Mouse (Mus musculus) CH12F3 (cell line): Measurements from ENCODE around the gene Slc5a5.

Source experiments
- in situ Hi-C: fragments of 300-500 bp; cut with MboI; formaldehyde crosslinking; loops from 2 replicates; pipeline ENCODE4 v1.14.3; 2020; ENCODE audit warnings: low sequenced_read_pairs

The Slc5a5 gene

DNA sequence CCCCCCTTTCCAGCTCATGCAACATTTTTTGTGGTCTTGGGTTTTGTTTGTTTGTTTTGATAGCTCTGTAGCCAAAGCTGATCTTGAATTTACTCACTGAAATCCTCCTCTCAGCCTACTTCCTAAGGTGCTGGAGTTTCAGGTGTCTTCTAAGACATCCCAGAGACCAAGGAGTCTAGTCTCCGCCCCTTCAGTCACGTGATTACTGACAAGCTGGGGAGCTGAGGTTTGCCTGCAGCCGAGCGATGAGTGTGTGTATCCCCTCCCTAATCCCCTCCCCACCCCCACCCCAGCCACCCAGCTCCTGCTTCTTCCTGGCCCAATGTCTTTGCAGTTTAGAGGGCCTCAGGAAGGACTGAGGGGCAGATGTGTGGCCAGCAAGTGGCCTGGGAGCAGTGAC is 35.0 kb downstream of the Slc5a5 start:
- in situ Hi-C loops = no loop called here

DNA sequence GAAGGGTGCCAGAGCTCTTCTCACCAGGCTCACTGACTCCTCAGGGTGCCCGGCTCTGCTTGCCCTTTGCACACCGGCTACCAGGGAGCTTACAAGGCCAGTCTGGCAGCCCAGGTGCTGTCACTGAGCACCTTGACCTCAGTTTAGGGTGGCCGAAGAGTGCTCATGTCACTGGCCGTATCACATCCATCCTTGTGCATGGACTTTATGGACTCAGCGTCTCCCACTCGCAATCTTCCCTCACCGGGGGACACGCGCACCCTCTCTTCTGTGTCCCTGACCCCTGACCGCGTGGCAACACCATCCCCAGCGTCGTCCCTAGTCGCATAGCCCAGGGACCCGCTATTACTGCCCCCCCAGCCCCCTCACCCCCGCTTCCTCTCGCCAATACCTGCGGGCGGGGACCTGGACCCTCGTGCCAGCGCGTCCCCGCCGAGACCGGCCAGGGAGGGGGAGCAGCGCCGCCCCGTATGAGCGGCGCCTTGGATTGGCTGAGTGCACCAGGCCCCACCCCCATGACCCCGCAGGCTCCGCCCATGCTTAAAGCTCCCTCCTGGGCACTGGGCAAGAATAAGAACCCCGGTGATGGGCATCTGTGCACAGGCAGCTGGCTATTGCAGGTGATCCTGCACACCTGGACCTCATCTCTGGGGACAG is 35.9 kb downstream of the Slc5a5 start:
- in situ Hi-C loops = no loop called here

DNA sequence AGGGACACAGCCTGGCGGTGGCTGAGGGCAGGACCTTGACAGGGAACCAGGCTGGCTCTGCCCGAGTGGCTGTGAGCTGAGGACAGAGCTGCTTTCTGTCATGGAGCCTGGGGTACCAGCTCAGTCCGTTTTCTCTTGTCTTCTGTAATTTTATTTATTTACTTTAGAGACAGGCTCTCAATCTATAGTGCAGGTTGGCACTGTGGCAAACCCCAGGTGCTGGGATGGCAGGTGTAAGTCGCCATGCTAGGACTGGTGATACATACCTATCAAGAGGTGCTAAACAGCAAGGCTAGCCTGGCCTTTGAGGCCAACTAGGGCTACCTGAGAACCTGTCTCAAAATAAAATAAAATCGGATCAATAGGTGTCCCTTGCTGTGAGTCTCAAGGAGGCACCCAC is 36.5 kb downstream of the Slc5a5 start:
- in situ Hi-C loops = no loop called here

DNA sequence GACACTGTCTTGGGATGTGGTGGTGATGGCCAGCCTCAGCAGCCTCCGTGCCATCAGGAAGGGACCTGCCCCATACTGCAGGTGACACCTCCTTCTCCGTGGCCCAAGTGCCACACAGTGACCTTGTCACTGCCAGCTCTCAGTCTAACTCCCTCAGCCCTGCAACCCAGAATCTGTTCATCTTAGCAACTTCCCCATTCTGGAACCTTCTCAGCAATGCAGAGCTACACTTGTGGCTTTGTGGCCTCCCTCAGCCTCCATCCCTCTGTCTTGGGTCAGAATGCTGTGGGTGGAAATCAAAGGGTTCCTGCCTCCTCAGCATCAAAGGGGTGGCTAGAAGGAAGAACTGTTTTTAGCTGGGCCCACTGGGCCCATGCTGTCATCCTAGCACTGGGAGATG is 38.7 kb downstream of the Slc5a5 start:
- in situ Hi-C loops = no loop called here

DNA sequence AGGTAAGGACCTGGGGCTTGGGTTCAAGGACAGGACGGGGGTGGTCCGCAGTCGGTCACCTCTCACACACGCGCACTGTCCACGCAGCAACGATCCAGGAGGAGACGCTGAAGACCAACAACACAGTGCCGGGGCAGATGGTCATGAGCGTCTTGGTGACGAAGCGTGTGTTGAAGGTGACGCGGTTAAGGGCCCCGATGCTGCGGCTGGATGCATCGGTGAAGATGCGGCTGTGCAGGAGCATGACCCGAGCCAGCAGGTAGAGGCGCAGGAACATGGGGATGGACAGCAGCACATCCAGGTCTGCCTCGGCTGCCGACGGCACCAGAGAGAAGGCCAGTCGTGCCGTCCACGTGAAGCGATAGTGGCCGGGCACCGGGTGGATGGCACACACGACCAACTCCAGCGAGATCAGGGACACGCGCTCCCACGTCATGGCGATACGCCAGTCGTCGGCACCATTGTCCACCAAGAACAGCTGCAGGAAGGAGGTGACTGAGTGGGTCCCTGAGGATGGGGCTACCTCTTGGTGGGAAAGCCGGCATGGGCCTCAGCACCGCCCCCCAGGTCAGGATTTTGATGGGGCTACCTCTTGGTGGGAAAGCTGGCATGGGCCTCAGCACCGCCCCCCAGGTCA is 39.8 kb downstream of the Slc5a5 start:
- in situ Hi-C loops = no loop called here

DNA sequence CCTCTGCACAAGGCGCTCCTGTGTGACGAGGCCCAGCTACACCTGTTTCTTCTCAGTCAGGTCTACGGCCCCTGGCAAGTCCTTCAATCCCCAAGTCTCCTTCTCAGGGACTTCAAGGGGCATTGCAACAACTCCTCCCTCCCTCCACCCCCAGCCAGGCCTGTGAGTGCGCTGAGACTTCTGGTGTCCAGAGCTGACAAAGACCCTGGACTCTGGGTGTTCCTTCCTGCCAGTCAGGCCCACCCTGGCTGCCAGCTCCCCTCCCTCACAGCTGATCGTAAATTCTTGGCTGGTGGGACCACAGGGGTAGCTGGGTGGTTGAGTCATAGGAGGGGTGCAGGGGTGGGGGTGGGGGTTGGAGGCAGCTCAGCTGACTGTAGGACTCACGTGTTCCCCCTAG is 40.7 kb downstream of the Slc5a5 start:
- in situ Hi-C loops = no loop called here

DNA sequence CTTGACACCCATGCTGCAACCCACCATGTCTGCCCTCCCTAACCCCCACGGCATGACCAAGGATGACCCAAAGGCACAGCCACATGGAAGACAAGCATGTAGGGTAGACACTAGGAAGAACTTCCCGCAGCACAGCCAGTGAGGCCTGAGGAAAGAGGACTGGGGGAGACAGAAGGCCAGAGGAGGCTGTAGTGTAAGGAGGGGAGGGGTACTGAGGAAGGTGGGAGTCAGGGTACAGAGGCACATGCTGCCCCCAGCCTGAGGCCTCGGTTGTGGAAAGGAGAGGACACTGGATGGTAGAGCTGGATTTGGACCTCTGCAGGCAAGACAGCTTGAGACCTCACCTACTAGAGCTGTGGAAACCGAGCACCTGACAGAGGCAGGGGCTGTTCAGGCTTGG is 41.6 kb downstream of the Slc5a5 start:
- in situ Hi-C loops = no loop called here

DNA sequence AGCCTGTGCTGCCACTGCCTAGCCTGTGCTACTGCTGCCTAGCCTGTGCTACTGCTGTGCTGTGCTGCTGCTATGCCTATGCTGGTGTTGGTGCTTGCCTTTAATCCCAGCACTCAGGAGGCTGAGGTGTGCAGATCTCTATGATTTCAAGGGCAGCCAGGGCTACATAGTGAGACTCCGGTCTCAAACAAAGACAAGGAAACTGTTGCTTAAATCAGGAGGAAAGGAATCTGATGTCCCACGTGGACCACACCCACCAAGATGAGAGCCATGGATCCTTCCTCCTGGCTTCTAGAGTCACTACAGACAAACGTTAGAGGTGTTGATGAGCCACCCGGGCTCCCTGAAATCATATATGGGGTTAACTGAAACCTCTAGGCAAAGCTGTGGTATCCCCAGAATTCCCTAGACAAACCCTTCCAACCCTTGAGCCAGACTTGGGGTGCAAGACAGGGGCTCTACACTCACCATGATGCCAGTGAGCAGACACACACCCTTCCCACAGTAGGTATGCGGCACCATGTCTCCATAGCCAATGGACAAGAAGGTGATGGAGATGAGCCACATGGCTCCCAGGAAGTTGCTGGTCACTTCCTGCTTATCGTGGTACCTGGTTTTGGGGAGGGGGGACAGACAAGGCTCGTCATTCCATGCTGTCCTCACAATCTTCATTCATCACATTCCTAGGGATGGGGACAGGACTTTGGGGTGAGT is 42.3 kb downstream of the Slc5a5 start:
- in situ Hi-C loops = no loop called here

DNA sequence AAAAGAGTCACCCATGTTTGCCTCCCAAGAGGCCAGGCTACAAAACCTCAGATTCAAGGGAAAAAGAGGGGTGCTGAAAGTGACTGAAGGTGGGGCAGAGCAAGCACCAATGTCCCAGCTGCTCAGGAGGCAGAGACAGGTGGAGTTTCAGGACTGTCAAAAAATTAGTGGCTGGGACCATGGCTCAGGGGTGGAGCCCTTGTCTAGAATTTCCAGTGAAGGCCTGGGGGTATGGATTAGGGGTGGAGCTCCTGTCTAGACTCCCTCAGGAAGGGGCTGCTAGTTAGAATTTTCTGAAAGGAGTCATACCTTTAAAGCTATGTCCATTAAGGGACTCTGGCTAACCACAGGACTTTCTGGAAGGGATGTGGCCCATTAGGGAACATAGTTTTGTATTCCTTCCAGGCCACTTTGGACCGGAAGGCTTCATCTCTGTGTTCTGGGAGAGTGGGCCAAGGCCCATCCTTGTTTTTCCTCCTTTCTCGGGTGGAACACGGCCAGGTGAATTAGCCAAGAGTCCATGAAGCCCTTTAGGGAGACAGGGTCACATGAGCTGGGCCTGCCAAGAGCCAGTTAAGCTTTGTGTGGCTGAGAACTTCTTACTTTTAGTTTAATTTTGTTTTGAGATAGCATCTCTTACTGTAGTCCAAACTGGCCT is 43.1 kb downstream of the Slc5a5 start:
- in situ Hi-C loops = loop anchor here (10.0 kb wide), 1 partner anchor 135 kb away; the partner anchor contains the start of gene Gm3336

DNA sequence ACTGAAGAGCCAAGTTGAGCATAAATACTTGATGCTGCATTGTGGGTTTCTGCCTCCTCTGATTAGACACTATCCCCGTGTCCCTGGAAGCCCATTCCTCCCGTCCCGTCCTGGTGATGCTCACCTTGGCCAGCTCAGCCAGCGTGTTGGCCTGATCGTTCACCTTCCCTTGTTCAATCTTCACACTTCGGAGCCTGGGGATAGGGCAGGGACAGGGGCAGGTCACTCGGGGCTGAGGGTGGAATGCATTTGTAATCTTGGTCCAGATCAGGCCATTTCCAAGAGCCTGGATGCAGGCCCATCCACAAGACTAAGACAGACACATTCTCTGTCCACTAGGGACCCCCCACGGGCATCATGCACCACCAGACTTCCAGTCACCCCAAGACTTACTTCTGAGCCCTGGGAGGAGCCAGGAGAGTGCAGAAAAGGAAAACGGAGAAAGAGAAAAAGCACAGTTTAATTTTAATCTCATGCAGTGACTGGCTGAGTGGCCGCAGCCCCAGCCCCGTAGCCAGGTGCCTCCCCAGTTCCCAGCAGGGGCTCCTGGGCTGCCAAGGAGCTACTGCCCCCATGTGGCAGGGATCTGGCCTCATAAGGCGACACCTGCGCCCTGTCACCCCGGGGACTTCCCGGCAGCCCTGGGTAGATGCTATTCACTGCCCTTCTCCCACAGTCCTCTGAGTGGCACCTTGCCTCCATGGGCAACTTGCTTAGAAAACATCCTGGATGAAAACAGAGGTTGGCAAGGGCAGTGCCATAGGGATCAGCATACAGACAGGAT is 46.0 kb downstream of the Slc5a5 start:
- in situ Hi-C loops = loop anchor here (10.0 kb wide), 1 partner anchor 132 kb away; the partner anchor contains the start of gene Gm3336

DNA sequence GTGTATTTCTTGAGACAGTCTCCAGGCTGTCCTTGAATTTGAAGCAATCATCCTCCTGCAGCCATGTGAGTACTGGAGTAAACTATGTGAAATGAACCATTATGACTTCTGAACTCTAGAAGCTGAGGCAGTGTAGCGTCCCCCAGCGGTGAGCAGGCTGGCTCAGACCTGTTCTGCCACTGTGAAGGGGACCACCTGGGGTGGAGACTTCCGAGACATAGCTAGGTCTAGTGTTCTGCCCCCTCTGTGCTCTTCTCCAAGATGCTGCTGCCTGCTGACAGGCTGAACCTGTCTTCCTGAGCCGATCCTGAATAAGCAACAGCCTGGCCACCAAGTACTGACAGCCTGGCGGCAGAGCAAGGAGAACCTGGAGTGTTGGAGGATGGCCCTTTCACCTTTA is 47.4 kb downstream of the Slc5a5 start:
- in situ Hi-C loops = loop anchor here (10.0 kb wide), 1 partner anchor 130 kb away; the partner anchor contains the start of gene Gm3336

DNA sequence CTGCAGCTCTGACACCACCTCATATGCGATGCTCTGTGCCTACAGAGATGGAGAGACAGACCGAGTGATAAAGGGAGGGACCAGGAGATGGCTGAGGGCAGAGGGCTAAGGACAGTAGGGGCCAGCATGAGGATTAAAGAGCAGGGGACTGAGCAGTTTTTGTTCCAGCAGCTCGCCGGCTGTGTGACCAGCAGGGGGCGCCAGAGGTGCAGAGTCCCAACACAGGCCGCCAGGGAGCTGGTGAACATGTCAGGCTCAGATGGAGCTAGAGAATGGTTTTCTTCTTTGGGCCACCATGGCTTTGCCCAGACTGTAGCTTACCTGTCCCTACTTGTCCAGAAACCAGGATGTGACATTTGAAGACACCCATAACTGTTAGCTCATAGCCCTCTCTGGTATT is 48.0 kb downstream of the Slc5a5 start:
- in situ Hi-C loops = loop anchor here (10.0 kb wide), 1 partner anchor 130 kb away; the partner anchor contains the start of gene Gm3336

DNA sequence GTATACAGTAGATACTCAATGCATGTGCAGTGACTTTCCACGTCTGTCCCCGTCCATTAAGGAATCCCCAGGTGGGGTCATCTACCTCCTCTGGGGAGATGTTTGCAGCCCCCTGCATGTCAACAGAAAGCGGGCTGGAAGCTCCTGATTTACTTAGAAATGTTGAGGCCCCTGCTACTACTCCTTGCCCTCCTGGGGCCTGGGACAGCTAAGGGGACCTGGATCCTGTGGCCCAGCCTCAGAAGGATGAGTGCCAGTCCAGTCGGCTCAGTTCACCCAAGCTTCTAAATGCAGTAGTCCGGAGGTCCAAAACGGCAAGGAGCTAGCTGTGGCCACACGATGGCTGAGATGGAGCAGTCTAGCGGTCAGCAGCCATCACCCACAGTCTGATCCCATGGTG is 48.6 kb downstream of the Slc5a5 start:
- in situ Hi-C loops = loop anchor here (10.0 kb wide), 1 partner anchor 129 kb away; the partner anchor contains the start of gene Gm3336

DNA sequence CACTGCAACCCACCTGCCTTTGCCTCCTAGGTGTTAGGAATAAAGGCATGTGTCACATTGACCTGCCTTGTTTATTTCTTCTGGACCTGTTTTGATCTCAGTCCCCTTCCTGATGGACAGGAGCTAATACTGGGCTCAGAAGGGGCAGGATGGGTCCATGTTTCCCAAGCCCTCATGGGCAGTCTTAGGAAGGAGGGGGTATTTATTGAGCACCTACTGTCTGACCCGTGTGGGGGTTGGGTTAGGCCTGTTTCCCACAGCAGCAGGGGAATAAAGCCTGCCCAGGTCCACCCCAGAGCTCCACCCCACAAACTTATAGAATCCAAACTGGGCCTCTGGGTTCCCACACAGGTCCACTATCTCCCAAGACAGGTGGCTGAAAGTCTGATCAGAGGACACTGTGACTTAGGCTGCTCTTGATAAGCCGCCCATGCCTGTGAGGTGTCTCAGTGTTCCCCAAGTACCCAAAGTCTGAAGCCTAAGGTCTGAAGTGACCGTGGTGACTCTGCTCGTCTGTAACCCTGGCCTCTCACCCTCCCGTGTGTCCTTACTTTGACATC is 49.3 kb downstream of the Slc5a5 start:
- in situ Hi-C loops = loop anchor here (10.0 kb wide), 1 partner anchor 128 kb away; the partner anchor contains the start of gene Gm3336

DNA sequence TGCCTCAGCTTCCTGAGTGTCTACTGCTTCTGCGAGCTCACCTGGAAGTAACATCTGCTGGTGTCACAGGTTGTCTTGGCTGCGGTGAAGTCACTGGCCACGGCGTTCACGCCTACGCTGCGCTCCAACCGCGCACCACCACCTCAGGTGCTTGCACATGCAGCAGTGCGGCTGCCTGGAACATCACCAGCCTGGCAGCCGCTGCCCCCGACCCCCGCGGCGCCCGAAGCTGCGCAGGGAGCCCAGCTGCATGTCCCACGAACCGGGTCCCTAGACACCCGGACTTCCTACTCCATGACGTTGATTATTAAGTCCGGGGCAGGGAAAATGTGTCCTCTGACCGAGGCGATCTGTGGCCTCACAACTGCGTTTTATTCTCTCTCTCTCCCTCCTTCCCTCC is 50.1 kb downstream of the Slc5a5 start:
- in situ Hi-C loops = loop anchor here (10.0 kb wide), 1 partner anchor 128 kb away; the partner anchor contains the start of gene Gm3336

DNA sequence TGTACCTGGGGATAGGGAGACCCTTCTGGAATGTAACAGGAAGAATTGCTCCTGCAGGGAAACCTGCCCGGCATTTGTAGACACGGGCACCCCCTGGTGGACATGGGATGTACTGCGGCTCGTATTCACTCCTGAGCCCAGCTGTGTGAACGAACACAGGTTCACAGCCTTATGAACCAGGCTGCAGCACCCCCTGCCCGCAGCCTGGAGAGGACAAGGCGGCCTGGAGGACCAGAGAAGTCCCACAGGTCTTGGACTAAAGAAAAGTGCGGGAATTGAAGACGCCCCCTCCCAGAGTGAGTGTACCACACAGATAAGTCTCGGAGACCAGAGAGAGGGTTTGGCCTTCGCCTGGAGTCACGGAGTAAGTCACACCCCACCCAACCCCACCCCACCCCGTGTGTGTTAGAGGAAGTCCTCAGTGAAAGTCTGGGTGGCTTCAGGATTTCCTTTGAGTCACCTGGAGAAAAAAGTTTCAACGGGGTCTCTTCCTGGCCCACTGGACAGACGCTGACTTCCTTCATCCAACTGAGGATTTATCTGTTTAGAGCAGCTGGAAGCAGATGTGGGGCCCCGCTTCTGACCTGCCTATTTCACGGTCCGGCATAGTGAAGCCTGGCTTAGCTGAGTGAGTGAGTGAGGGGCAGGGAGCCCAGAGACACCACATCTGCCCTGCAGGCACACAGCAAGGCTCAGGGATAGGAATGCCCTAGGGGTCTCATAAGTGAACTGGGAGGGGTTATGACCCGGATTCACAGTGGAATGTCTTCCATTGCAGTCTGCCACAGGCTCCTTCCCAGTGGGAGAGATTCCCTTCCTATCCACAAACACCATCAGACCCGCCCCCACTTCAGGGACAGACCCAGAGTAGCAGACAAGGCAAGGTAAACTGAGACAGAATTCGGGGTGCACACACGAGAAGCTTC is 51.1 kb downstream of the Slc5a5 start:
- in situ Hi-C loops = loop anchor here (10.0 kb wide), 1 partner anchor 127 kb away; the partner anchor contains the start of gene Gm3336

DNA sequence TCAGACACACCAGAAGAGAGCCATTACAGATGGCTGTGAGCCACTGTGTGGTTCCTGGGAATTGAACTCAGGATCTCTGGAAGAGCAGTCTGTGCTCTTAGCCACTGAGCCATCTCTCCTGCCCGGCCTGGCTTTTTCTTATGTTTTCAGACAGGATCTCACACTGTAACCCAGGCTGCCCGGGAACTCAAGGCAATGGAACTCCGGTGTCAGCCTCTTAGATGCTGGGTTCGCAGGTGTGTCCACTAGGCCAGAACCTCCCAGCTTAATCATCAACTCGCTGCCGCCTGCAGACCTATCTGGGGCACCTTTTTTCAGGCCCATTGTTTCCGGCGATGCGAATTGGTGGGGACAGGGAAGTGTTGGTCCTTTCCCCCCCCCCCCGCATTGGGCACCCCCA is 52.0 kb downstream of the Slc5a5 start:
- in situ Hi-C loops = loop anchor here (10.0 kb wide), 1 partner anchor 126 kb away; the partner anchor contains the start of gene Gm3336

DNA sequence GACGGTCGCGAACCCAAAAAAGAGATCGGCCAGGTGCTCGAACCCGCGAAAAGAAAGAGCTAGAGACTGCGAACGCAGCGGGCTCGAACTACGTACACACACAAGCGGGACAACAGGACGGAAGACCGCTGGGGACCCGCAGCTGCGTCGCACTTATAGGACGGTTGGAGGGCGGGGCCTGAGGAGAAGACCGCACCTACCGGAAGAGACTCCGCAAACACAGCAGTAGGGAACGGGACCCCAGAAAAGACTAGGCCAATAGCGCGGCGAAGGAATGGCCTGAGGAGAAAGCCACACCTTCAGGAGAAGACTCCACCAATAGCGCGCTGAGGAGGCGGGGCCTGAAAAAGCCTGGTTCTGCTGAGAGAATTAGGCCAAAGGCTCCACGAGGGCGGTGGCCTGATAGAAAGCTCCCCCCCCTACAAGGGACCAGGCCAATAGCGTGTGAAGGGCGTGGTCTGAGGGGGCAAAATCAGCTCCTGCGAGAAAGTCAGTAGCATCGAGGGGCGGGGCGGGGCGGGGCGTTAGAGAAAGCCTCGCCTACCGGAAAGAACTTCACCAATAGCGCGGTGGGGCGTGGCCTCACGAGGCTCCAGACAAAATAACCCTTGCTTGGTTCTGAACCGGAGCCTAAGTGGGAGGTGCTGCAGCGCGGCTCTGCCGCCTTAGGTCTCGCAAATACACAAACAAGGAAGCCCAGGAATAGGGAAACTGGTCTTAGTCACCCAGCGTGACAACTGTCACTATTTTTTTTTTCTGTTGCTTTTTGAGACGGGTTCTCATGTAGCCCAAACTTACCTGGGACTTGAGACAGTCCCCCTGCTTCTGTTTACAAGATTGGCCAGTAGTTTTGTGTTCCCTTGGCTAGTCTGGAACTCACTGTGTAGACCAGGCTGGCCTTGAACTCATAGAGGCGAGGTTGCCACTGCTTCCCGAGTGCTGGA is 52.9 kb downstream of the Slc5a5 start, which contains the start of gene Arrdc2:
Gene Arrdc2, minus strand, starts transcription at position 313 of the 944 bp plus-strand sequence.
- in situ Hi-C loops = loop anchor here (10.0 kb wide), 1 partner anchor 125 kb away; the partner anchor contains the start of gene Gm3336
